ENCODE assay signal across 26 mouse cellular contexts in the genomic region with DNA sequence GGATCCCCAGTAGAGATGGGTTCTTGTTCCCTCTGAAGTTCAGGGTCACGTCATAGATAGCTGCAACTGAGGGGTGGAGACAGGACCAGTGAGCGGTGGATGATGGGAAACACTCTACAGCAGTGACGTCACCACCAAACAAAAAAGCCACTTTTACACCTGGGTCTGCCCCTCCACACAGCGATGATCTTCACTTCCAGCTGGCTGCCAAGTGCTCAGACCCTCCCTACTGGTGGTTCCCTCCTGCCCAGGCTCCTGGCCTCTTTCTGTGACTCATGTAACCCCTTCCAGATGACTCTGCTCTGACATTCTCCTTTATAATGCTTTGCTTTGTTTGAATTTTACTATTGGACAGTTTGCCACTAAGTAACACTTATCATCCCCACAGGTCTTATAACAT.
"Had no signal": no experiment of that assay in that cellular context is flagged by ENCODE, and none has a peak within 500 bp of the region (broad histone marks: within the 10 kb centered on the region; RNA-seq: fewer than 3 reads in every experiment).

No protein-coding gene starts in this region.

- H3K4me3 ChIP-seq: gastrocnemius, adult 2 months; heart, embryonic 10.5 days; heart, embryonic 12.5 days; hindbrain, embryonic 10.5 days; hindbrain, embryonic 12.5 days; intestine, embryonic 15.5 days; limb, embryonic 13.5 days; limb, embryonic 15.5 days; liver, embryonic 12.5 days had no signal

- DNase-seq: gastrocnemius, adult 2 months; gastrocnemius, postnatal 10 days; gastrocnemius, postnatal 25 days; heart, adult 18-20 months; heart, postnatal 10 days; heart, postnatal 4 days; kidney, adult 18-20 months; kidney, adult 8-10 months; kidney, postnatal 10 days; kidney, postnatal 36 days; layer of hippocampus, adult 9-11 months; layer of hippocampus, postnatal 36 days; left cerebral cortex, postnatal 4 days had no signal

- H3K4me1 ChIP-seq: hindbrain, embryonic 10.5 days; hindbrain, embryonic 12.5 days; intestine, embryonic 15.5 days; limb, embryonic 13.5 days; limb, embryonic 15.5 days; liver, embryonic 12.5 days had no signal

- H3K27ac ChIP-seq: heart, embryonic 10.5 days; hindbrain, embryonic 10.5 days; hindbrain, embryonic 12.5 days; hindbrain, embryonic 14.5 days; intestine, embryonic 15.5 days; limb, embryonic 13.5 days; limb, embryonic 15.5 days; liver, embryonic 12.5 days; liver, embryonic 14.5 days had no signal

- H3K4me2 ChIP-seq: heart, embryonic 12.5 days; hindbrain, embryonic 12.5 days; hindbrain, embryonic 14.5 days; intestine, embryonic 15.5 days; limb, embryonic 13.5 days; limb, embryonic 15.5 days; liver, embryonic 12.5 days had no signal

- H3K9me3 ChIP-seq: heart, embryonic 10.5 days; heart, embryonic 12.5 days; hindbrain, embryonic 10.5 days; hindbrain, embryonic 12.5 days; intestine, embryonic 15.5 days; limb, embryonic 13.5 days; limb, embryonic 15.5 days; liver, embryonic 12.5 days had no signal

- ATAC-seq: hindbrain, embryonic 16.5 days; inflammation-experienced regulatory T-cells, adult 6 months; intestine, embryonic 15.5 days; intestine, postnatal 0 days; liver, embryonic 12.5 days had no signal

- H3K27me3 ChIP-seq: heart, embryonic 12.5 days; hindbrain, embryonic 12.5 days; intestine, embryonic 15.5 days; limb, embryonic 13.5 days; limb, embryonic 15.5 days had no signal

- H3K9ac ChIP-seq: heart, embryonic 12.5 days; hindbrain, embryonic 12.5 days; hindbrain, embryonic 14.5 days; intestine, embryonic 15.5 days; limb, embryonic 13.5 days; limb, embryonic 15.5 days; liver, embryonic 12.5 days; liver, embryonic 14.5 days had no signal
